Mouse (Mus musculus): ENCODE results near the gene Il17f. TPM values are rescaled to one million over a fixed set of nuclear protein-coding genes. Genes with fewer than 3 reads are reported as not detected.

The Il17f gene
- polyA plus RNA-seq, 1 experiment from 2014 or later, result not detected

DNA sequence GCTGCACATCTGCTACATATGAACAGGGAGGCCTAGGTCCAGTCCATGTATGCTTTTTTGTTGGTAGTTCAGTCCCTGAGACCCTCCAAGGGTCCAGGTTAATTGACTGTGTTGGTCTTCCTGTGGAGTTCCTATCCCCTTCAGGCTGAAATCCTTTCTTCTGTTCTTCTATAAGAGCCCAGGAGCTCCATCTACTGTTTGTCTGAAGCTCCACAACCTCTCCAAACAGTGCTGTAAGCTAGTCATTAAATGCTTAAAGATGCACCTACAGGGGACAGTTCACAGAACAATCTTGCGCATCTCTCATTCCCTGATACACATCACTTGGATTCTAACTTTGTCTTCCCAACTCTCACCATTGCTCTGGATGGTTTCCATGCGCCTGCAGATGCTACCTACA lies 51.9 kb downstream of the Il17f start:
- no peak overlapping the region for H3K9ac ChIP-seq (ENCODE audit: low read depth, low read length)
- no peak for ATAC-seq
- no peaks in the 10 kb centered on the region for H3K27me3 ChIP-seq (replicated peaks; ENCODE audit: control insufficient read depth, insufficient read depth, low read length)
- H3K4me2 ChIP-seq (replicated peaks; ENCODE audit: low read depth), result no peak overlapping the region
- WGBS, result 87% methylated on average over 2 of the region's 2 CpGs
- H3K4me3 ChIP-seq (ENCODE audit: low read depth, low read length), result no peak overlapping the region
- H3K27ac ChIP-seq (ENCODE audit: low read depth, low read length), result no peak overlapping the region
- H3K9me3 ChIP-seq (ENCODE audit: control insufficient read depth), result no peaks in the 10 kb centered on the region
- no peaks in the 10 kb centered on the region for H3K36me3 ChIP-seq (ENCODE audit: control insufficient read depth, insufficient read depth)
- TF ChIP-seq CTCF (IDR thresholded peaks at IDR 0.05; ENCODE audit: low read depth), result peak; percentile 46
- no peaks in the 10 kb centered on the region for H3K4me1 ChIP-seq (replicated peaks; ENCODE audit: control insufficient read depth, insufficient read depth, low read length)

DNA sequence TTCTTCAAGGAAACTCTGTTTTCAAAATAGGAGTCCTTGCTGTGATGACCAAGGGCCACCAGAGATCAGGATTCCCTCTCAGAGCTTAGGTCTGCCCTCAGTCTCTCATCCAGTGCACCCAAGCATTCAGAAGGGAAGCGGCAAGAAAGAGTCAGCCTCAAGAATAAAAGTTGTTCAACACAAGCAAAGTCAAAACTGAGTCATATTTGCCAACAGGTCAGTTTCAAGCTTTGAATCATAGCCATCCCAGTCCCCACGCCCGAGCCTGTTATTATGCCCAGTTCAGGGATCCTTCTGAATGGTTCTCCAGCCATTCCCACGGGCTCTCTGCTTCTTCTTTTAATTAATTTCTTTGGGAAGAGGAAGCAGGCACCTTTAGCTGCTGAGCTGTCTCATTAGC lies 53.8 kb downstream of the Il17f start:
- H3K9ac ChIP-seq (ENCODE audit: low read depth, low read length), result no peak overlapping the region
- 88% methylated on average over 4 of the region's 4 CpGs for WGBS
- no peaks in the 10 kb centered on the region for H3K36me3 ChIP-seq (ENCODE audit: control insufficient read depth, insufficient read depth)
- no peaks in the 10 kb centered on the region for H3K9me3 ChIP-seq (ENCODE audit: control insufficient read depth)
- H3K27ac ChIP-seq (ENCODE audit: low read depth, low read length), result no peak overlapping the region
- H3K4me2 ChIP-seq (replicated peaks; ENCODE audit: low read depth), result no peak overlapping the region
- no peaks in the 10 kb centered on the region for H3K4me1 ChIP-seq (replicated peaks; ENCODE audit: control insufficient read depth, insufficient read depth, low read length)
- TF ChIP-seq CTCF (IDR thresholded peaks at IDR 0.05; ENCODE audit: low read depth), result no peak
- H3K4me3 ChIP-seq (ENCODE audit: low read depth, low read length), result no peak overlapping the region
- H3K27me3 ChIP-seq (replicated peaks; ENCODE audit: control insufficient read depth, insufficient read depth, low read length), result no peaks in the 10 kb centered on the region
- no peak for ATAC-seq

DNA sequence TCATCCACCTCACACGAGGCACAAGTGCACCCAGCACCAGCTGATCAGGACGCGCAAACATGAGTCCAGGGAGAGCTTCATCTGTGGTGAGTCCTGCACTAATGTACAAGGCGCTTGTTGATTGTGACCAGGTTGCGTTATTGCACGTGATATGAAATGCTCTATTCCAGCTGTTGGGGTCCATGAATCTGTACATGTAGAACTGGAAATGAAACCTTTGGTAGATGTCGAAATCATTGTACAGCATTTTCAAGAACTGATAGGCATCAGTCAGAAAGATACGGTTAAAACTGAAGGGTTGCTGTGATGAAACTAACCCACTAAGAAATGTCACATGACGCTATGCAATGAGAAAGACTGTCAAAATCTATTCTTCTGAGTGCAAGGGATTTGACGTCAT lies 59.5 kb downstream of the Il17f start, which contains the start of gene Il17a:
Il17a (plus strand) TSS at position 3 of the 400 bp plus-strand sequence.
- TF ChIP-seq CTCF (IDR thresholded peaks at IDR 0.05; ENCODE audit: low read depth), result no peak
- Histone ChIP-seq H3K4me1 (replicated peaks; ENCODE audit: control insufficient read depth, insufficient read depth, low read length) (no peaks in the 10 kb centered on the region), H3K36me3 (ENCODE audit: control insufficient read depth, insufficient read depth) (no peaks in the 10 kb centered on the region), H3K9ac (ENCODE audit: low read depth, low read length) (no peak within 1 kb of the TSS), H3K9me3 (ENCODE audit: control insufficient read depth) (no peaks in the 10 kb centered on the region), H3K27me3 (replicated peaks; ENCODE audit: control insufficient read depth, insufficient read depth, low read length) (no peaks in the 10 kb centered on the region), H3K4me3 (ENCODE audit: low read depth, low read length) (no peak within 1 kb of the TSS), H3K4me2 (replicated peaks; ENCODE audit: low read depth) (no peak within 1 kb of the TSS), H3K27ac (ENCODE audit: low read depth, low read length) (no peak within 1 kb of the TSS)
- WGBS, result 93% methylated on average over 10 of the region's 10 CpGs
- no peak for ATAC-seq

Other genes starting within 250 kb of the Il17f start
- 0.03 and 0.16 TPM in 2 replicates for gene Pkhd1, start 172.6 kb downstream of the Il17f start, polyA plus RNA-seq (2015; fragmentation: Nextera tagmentation; extraction: Ambion mirVana)
- gene Il17a, start 59.7 kb downstream of the Il17f start, polyA plus RNA-seq (2015; fragmentation: Nextera tagmentation; extraction: Ambion mirVana), result not detected in 2 replicates
- 27.6 and 29.1 TPM in 2 replicates for gene Mcm3, start 29.7 kb upstream of the Il17f start, polyA plus RNA-seq (2015; fragmentation: Nextera tagmentation; extraction: Ambion mirVana)
- gene Paqr8, start 100.0 kb upstream of the Il17f start, polyA plus RNA-seq (2015; fragmentation: Nextera tagmentation; extraction: Ambion mirVana), result 2.9 and 3.1 TPM in 2 replicates
- gene Efhc1, start 161.0 kb upstream of the Il17f start, polyA plus RNA-seq (2015; fragmentation: Nextera tagmentation; extraction: Ambion mirVana), result 0.69 and 0.98 TPM in 2 replicates

Measured in intestine, postnatal 0 days (tissue).